Mouse (Mus musculus): Measurements from ENCODE around the gene Ago4. TPM values are rescaled to one million over a fixed set of nuclear protein-coding genes. Genes with fewer than 3 reads are reported as not detected.

The Ago4 gene
- total and polyA plus RNA-seq, 3 experiments = 0.42 to 1.8 TPM; not detected in 1

- Histone ChIP-seq H3K79me2 (ENCODE audit: control insufficient read depth, insufficient read depth, low read length, poor library complexity) (peaks cover 20% of the 10 kb centered on the region), H3K27me3 (ENCODE audit: control insufficient read depth in 1 of 2, insufficient read depth in 2 of 2, low read length in 2 of 2) (no peaks in the 10 kb centered on the region), H3K36me3 (ENCODE audit: control insufficient read depth in 1 of 2, insufficient read depth in 2 of 2, low read length in 2 of 2) (peaks cover 5 to 30% of the 10 kb centered on the region in 2 experiments; a peak in 3 of 4 replicates), H3K9me3 (replicated peaks; ENCODE audit: insufficient read depth, low read length) (no peaks in the 10 kb centered on the region), H3K4me3 (ENCODE audit: control insufficient read depth in 1 of 2, insufficient read depth in 1 of 2, low read depth in 2 of 2, low read length in 2 of 2) (peak within 1 kb of the TSS; percentile 61 to 85), H3K9ac (ENCODE audit: control insufficient read depth, low read depth, low read length, poor library complexity, severe bottlenecking) (peak within 1 kb of the TSS; percentile 88), H3K4me1 (ENCODE audit: control insufficient read depth in 1 of 2, insufficient read depth in 2 of 2, low read length in 2 of 2) (peaks cover 0 to 10% of the 10 kb centered on the region in 2 experiments; a peak in 3 of 4 replicates), H3K27ac (ENCODE audit: control insufficient read depth, low read depth, low read length) (peak within 1 kb of the TSS; percentile 81)
- peak; percentile 98 for DNase-seq (ENCODE audit: low read depth, low spot score)
- no peak for TF ChIP-seq ZKSCAN1 (IDR thresholded peaks at IDR 0.05; ENCODE audit: low read depth, low read length)
- peak; percentile 90 for TF ChIP-seq NELFE (IDR thresholded peaks at IDR 0.05; ENCODE audit: low read depth, low read length)
- TF ChIP-seq MAX (IDR thresholded peaks at IDR 0.05; ENCODE audit: low read length) = no peak; the same call in 1 of the 2 replicates
- TF ChIP-seq MAFK (IDR thresholded peaks at IDR 0.05; ENCODE audit: borderline replicate concordance, low read depth, low read length) = no peak
- TF ChIP-seq RCOR1 (IDR thresholded peaks at IDR 0.05; ENCODE audit: low read depth, low read length) = 0 out of 2 replicates have a peak, but pooled peaks have one; percentile 3
- no peak for TF ChIP-seq CTCF (IDR thresholded peaks at IDR 0.05 in 2 of 3, conservative IDR thresholded peaks at IDR 0.05 in 1 of 3; ENCODE audit: control insufficient read depth in 1 of 3, insufficient read depth in 1 of 3, low read depth in 2 of 3, low read length in 3 of 3, poor library complexity in 1 of 3, severe bottlenecking in 1 of 3)
- no peak for TF ChIP-seq BHLHE40 (IDR thresholded peaks at IDR 0.05; ENCODE audit: borderline replicate concordance, low read depth, low read length)
- no peak for TF ChIP-seq MYB (IDR thresholded peaks at IDR 0.05; ENCODE audit: low read depth, low read length)
- TF ChIP-seq ZMIZ1 (IDR thresholded peaks at IDR 0.05; ENCODE audit: low read depth, low read length) = peak; percentile 76
- peak; percentile 98 for TF ChIP-seq ZNF384 (IDR thresholded peaks at IDR 0.05; ENCODE audit: low read depth, low read length)
- TF ChIP-seq USF2 (IDR thresholded peaks at IDR 0.05; ENCODE audit: borderline replicate concordance in 1 of 2, insufficient read depth in 1 of 2, low read depth in 1 of 2, low read length in 2 of 2) = no peak
- no peak for TF ChIP-seq JUND (IDR thresholded peaks at IDR 0.05; ENCODE audit: low read depth, low read length)
- no peak for TF ChIP-seq MAZ (IDR thresholded peaks at IDR 0.05; ENCODE audit: low read depth, low read length)
- no peak for TF ChIP-seq ETS1 (IDR thresholded peaks at IDR 0.05; ENCODE audit: low read depth, low read length)
- TF ChIP-seq KAT2A (conservative IDR thresholded peaks at IDR 0.05; ENCODE audit: low read depth, low read length) = no peak
- no peak for TF ChIP-seq MEF2A (IDR thresholded peaks at IDR 0.05; ENCODE audit: extremely low read depth, insufficient replicate concordance, low read depth, low read length, poor library complexity, severe bottlenecking)
- no peak for TF ChIP-seq ELF1 (IDR thresholded peaks at IDR 0.05; ENCODE audit: low read depth, low read length)
- no peak for TF ChIP-seq GABPA (IDR thresholded peaks at IDR 0.05; ENCODE audit: low read depth, low read length)
- no peak for TF ChIP-seq CHD2 (IDR thresholded peaks at IDR 0.05; ENCODE audit: low read length)
- TF ChIP-seq UBTF (IDR thresholded peaks at IDR 0.05; ENCODE audit: borderline replicate concordance, insufficient read depth, low read depth, low read length) = no peak
- no peak for TF ChIP-seq TAL1 (IDR thresholded peaks at IDR 0.05; ENCODE audit: low read length)
- peak; percentile 58; the same call in 1 of the 2 replicates for TF ChIP-seq TBP (IDR thresholded peaks at IDR 0.05; ENCODE audit: low read depth, low read length)
- 0 out of 2 replicates have a peak, but pooled peaks have one; percentile 17 for TF ChIP-seq TCF12 (IDR thresholded peaks at IDR 0.05; ENCODE audit: low read depth, low read length)
- TF ChIP-seq POLR2AphosphoS2 (IDR thresholded peaks at IDR 0.05; ENCODE audit: low read length) = peak; percentile 77; the same call in 1 of the 2 replicates
- peak; percentile 81 to 97 for TF ChIP-seq POLR2A (IDR thresholded peaks at IDR 0.05; ENCODE audit: control insufficient read depth in 1 of 2, insufficient read depth in 1 of 2, low read depth in 1 of 2, low read length in 2 of 2, poor library complexity in 1 of 2)
- TF ChIP-seq POLR2AphosphoS5 (IDR thresholded peaks at IDR 0.05; ENCODE audit: borderline replicate concordance, low read depth, low read length) = peak; percentile 60; the same call in 1 of the 2 replicates
- no peak for TF ChIP-seq ZC3H11A (IDR thresholded peaks at IDR 0.05; ENCODE audit: low read depth, low read length)
- TF ChIP-seq USF1 (IDR thresholded peaks at IDR 0.05; ENCODE audit: low read depth, low read length) = no peak
- peak; percentile 84 for TF ChIP-seq HCFC1 (IDR thresholded peaks at IDR 0.05; ENCODE audit: low read depth, low read length)
- no peak for TF ChIP-seq MYC (IDR thresholded peaks at IDR 0.05; ENCODE audit: low read depth, low read length)
- TF ChIP-seq MXI1 (IDR thresholded peaks at IDR 0.05; ENCODE audit: low read depth, low read length) = peak; percentile 84
- TF ChIP-seq SMC3 (IDR thresholded peaks at IDR 0.05; ENCODE audit: low read depth, low read length) = no peak
- no peak for TF ChIP-seq EP300 (IDR thresholded peaks at IDR 0.05; ENCODE audit: low read depth in 1 of 2, low read length in 2 of 2)
- TF ChIP-seq SIN3A (IDR thresholded peaks at IDR 0.05; ENCODE audit: low read length) = peak; percentile 93
- no peak for TF ChIP-seq GATA1 (IDR thresholded peaks at IDR 0.05; ENCODE audit: low read depth, low read length)
These were observed 23.8 kb upstream of the Ago4 start, which contains the start of gene Clspn for GRCm38 (mm10) chr4:126556809-126557711. Clspn (plus strand) TSS chr4:126556935.
